Mouse (Mus musculus): ENCODE results near the gene Mtus2. TPM values are rescaled to one million over a fixed set of nuclear protein-coding genes. Genes with fewer than 3 reads are reported as not detected.

The Mtus2 gene
- polyA plus RNA-seq, 1 experiment from 2014 or later = 9.6 TPM

- Histone ChIP-seq H3K9me3 (ENCODE audit: control insufficient read depth, low read length) (no peaks in the 10 kb centered on the region), H3K9ac (ENCODE audit: low read length) (no peak overlapping the region), H3K4me1 (replicated peaks; ENCODE audit: control insufficient read depth, insufficient read depth, low read length) (no peaks in the 10 kb centered on the region), H3K4me3 (ENCODE audit: low read length) (no peak overlapping the region), H3K36me3 (ENCODE audit: control insufficient read depth, insufficient read depth, low read length) (no peaks in the 10 kb centered on the region), H3K27me3 (ENCODE audit: control insufficient read depth, insufficient read depth, low read depth, low read length) (no peaks in the 10 kb centered on the region), H3K4me2 (ENCODE audit: low read depth, low read length) (no peak overlapping the region), H3K27ac (ENCODE audit: low read length) (no peak overlapping the region)
- ATAC-seq (ENCODE audit: low read depth) = no peak
- WGBS = 73% methylated on average over 4 of the region's 4 CpGs
Measured at GRCm38 (mm10) chr5:148053609-148053990, 96.5 kb downstream of the Mtus2 start.

- WGBS = 67% methylated on average over 1 of the region's 1 CpGs
- Histone ChIP-seq H3K4me2 (ENCODE audit: low read depth, low read length) (no peak overlapping the region), H3K27ac (ENCODE audit: low read length) (no peak overlapping the region), H3K9ac (ENCODE audit: low read length) (no peak overlapping the region), H3K27me3 (ENCODE audit: control insufficient read depth, insufficient read depth, low read depth, low read length) (no peaks in the 10 kb centered on the region), H3K36me3 (ENCODE audit: control insufficient read depth, insufficient read depth, low read length) (no peaks in the 10 kb centered on the region), H3K4me3 (ENCODE audit: low read length) (no peak overlapping the region), H3K9me3 (ENCODE audit: control insufficient read depth, low read length) (no peaks in the 10 kb centered on the region), H3K4me1 (replicated peaks; ENCODE audit: control insufficient read depth, insufficient read depth, low read length) (no peaks in the 10 kb centered on the region)
- no peak for ATAC-seq (ENCODE audit: low read depth)
Measured at GRCm38 (mm10) chr5:148056831-148057230, 99.7 kb downstream of the Mtus2 start.

- Histone ChIP-seq H3K9me3 (ENCODE audit: control insufficient read depth, low read length) (no peaks in the 10 kb centered on the region), H3K4me3 (ENCODE audit: low read length) (no peak overlapping the region), H3K4me2 (ENCODE audit: low read depth, low read length) (no peak overlapping the region), H3K27ac (ENCODE audit: low read length) (no peak overlapping the region), H3K4me1 (replicated peaks; ENCODE audit: control insufficient read depth, insufficient read depth, low read length) (no peaks in the 10 kb centered on the region), H3K27me3 (ENCODE audit: control insufficient read depth, insufficient read depth, low read depth, low read length) (no peaks in the 10 kb centered on the region), H3K36me3 (ENCODE audit: control insufficient read depth, insufficient read depth, low read length) (no peaks in the 10 kb centered on the region), H3K9ac (ENCODE audit: low read length) (no peak overlapping the region)
- WGBS = 32% methylated on average over 3 of the region's 3 CpGs
- ATAC-seq (ENCODE audit: low read depth) = no peak
Measured at GRCm38 (mm10) chr5:148057433-148057832, 100.3 kb downstream of the Mtus2 start.

GRCm38 (mm10) chr5:148059339-148059738 lies 102.2 kb downstream of the Mtus2 start:
- no peaks in the 10 kb centered on the region for H3K36me3 ChIP-seq (ENCODE audit: control insufficient read depth, insufficient read depth, low read length)

GRCm38 (mm10) chr5:148061869-148062268 lies 104.7 kb downstream of the Mtus2 start:
- no peak overlapping the region for H3K27ac ChIP-seq (ENCODE audit: low read length)
- H3K4me3 ChIP-seq (ENCODE audit: low read length) = no peak overlapping the region
- no peaks in the 10 kb centered on the region for H3K36me3 ChIP-seq (ENCODE audit: control insufficient read depth, insufficient read depth, low read length)
- no peaks in the 10 kb centered on the region for H3K4me1 ChIP-seq (replicated peaks; ENCODE audit: control insufficient read depth, insufficient read depth, low read length)
- no peaks in the 10 kb centered on the region for H3K9me3 ChIP-seq (ENCODE audit: control insufficient read depth, low read length)
- no peaks in the 10 kb centered on the region for H3K27me3 ChIP-seq (ENCODE audit: control insufficient read depth, insufficient read depth, low read depth, low read length)
- WGBS = 93% methylated on average over 4 of the region's 4 CpGs
- ATAC-seq (ENCODE audit: low read depth) = no peak
- H3K9ac ChIP-seq (ENCODE audit: low read length) = no peak overlapping the region
- H3K4me2 ChIP-seq (ENCODE audit: low read depth, low read length) = no peak overlapping the region

More at GRCm38 (mm10) chr5:148059339-148059738, 102.2 kb downstream of the Mtus2 start:
- Histone ChIP-seq H3K4me1 (replicated peaks; ENCODE audit: control insufficient read depth, insufficient read depth, low read length) (no peaks in the 10 kb centered on the region), H3K9ac (ENCODE audit: low read length) (no peak overlapping the region), H3K9me3 (ENCODE audit: control insufficient read depth, low read length) (no peaks in the 10 kb centered on the region), H3K4me3 (ENCODE audit: low read length) (no peak overlapping the region), H3K27me3 (ENCODE audit: control insufficient read depth, insufficient read depth, low read depth, low read length) (no peaks in the 10 kb centered on the region), H3K27ac (ENCODE audit: low read length) (no peak overlapping the region), H3K4me2 (ENCODE audit: low read depth, low read length) (no peak overlapping the region)
- ATAC-seq (ENCODE audit: low read depth) = no peak
- WGBS = 69% methylated on average over 3 of the region's 3 CpGs

- WGBS = 57% methylated on average over 3 of the region's 3 CpGs
- no peak for ATAC-seq (ENCODE audit: low read depth)
- H3K4me1 ChIP-seq (replicated peaks; ENCODE audit: control insufficient read depth, insufficient read depth, low read length) = no peaks in the 10 kb centered on the region
- no peaks in the 10 kb centered on the region for H3K27me3 ChIP-seq (ENCODE audit: control insufficient read depth, insufficient read depth, low read depth, low read length)
- no peak overlapping the region for H3K4me2 ChIP-seq (ENCODE audit: low read depth, low read length)
- no peaks in the 10 kb centered on the region for H3K36me3 ChIP-seq (ENCODE audit: control insufficient read depth, insufficient read depth, low read length)
- H3K9me3 ChIP-seq (ENCODE audit: control insufficient read depth, low read length) = no peaks in the 10 kb centered on the region
- H3K9ac ChIP-seq (ENCODE audit: low read length) = no peak overlapping the region
- H3K4me3 ChIP-seq (ENCODE audit: low read length) = no peak overlapping the region
- H3K27ac ChIP-seq (ENCODE audit: low read length) = no peak overlapping the region
Measured at GRCm38 (mm10) chr5:148063745-148064144, 106.6 kb downstream of the Mtus2 start.

GRCm38 (mm10) chr5:148065251-148065650 lies 108.1 kb downstream of the Mtus2 start:
- Histone ChIP-seq H3K36me3 (ENCODE audit: control insufficient read depth, insufficient read depth, low read length) (no peaks in the 10 kb centered on the region), H3K27ac (ENCODE audit: low read length) (no peak overlapping the region), H3K9ac (ENCODE audit: low read length) (no peak overlapping the region), H3K4me3 (ENCODE audit: low read length) (no peak overlapping the region), H3K4me1 (replicated peaks; ENCODE audit: control insufficient read depth, insufficient read depth, low read length) (no peaks in the 10 kb centered on the region), H3K4me2 (ENCODE audit: low read depth, low read length) (no peak overlapping the region), H3K9me3 (ENCODE audit: control insufficient read depth, low read length) (no peaks in the 10 kb centered on the region), H3K27me3 (ENCODE audit: control insufficient read depth, insufficient read depth, low read depth, low read length) (no peaks in the 10 kb centered on the region)
- ATAC-seq (ENCODE audit: low read depth) = no peak
- WGBS = 60% methylated on average over 5 of the region's 5 CpGs

- H3K27ac ChIP-seq (ENCODE audit: low read length) = no peak overlapping the region
- H3K27me3 ChIP-seq (ENCODE audit: control insufficient read depth, insufficient read depth, low read depth, low read length) = no peaks in the 10 kb centered on the region
- H3K4me2 ChIP-seq (ENCODE audit: low read depth, low read length) = no peak overlapping the region
- no peaks in the 10 kb centered on the region for H3K36me3 ChIP-seq (ENCODE audit: control insufficient read depth, insufficient read depth, low read length)
- no peak for ATAC-seq (ENCODE audit: low read depth)
- 10% methylated on average over 4 of the region's 4 CpGs for WGBS
- no peak overlapping the region for H3K9ac ChIP-seq (ENCODE audit: low read length)
- no peaks in the 10 kb centered on the region for H3K4me1 ChIP-seq (replicated peaks; ENCODE audit: control insufficient read depth, insufficient read depth, low read length)
- no peaks in the 10 kb centered on the region for H3K9me3 ChIP-seq (ENCODE audit: control insufficient read depth, low read length)
- H3K4me3 ChIP-seq (ENCODE audit: low read length) = no peak overlapping the region
Measured at GRCm38 (mm10) chr5:148069909-148070308, 112.8 kb downstream of the Mtus2 start.

GRCm38 (mm10) chr5:148071800-148072199 lies 114.7 kb downstream of the Mtus2 start:
- no peaks in the 10 kb centered on the region for H3K36me3 ChIP-seq (ENCODE audit: control insufficient read depth, insufficient read depth, low read length)
- H3K4me1 ChIP-seq (replicated peaks; ENCODE audit: control insufficient read depth, insufficient read depth, low read length) = no peaks in the 10 kb centered on the region
- no peak overlapping the region for H3K9ac ChIP-seq (ENCODE audit: low read length)
- H3K27me3 ChIP-seq (ENCODE audit: control insufficient read depth, insufficient read depth, low read depth, low read length) = no peaks in the 10 kb centered on the region
- H3K4me3 ChIP-seq (ENCODE audit: low read length) = no peak overlapping the region
- no peak for ATAC-seq (ENCODE audit: low read depth)
- no peak overlapping the region for H3K27ac ChIP-seq (ENCODE audit: low read length)
- H3K4me2 ChIP-seq (ENCODE audit: low read depth, low read length) = no peak overlapping the region
- WGBS = 5% methylated on average over 9 of the region's 9 CpGs
- H3K9me3 ChIP-seq (ENCODE audit: control insufficient read depth, low read length) = no peaks in the 10 kb centered on the region

GRCm38 (mm10) chr5:148073461-148073860 lies 116.3 kb downstream of the Mtus2 start:
- no peak overlapping the region for H3K4me2 ChIP-seq (ENCODE audit: low read depth, low read length)
- 90% methylated on average over 5 of the region's 5 CpGs for WGBS

More at GRCm38 (mm10) chr5:148073461-148073860, 116.3 kb downstream of the Mtus2 start:
- Histone ChIP-seq H3K4me3 (ENCODE audit: low read length) (no peak overlapping the region), H3K27me3 (ENCODE audit: control insufficient read depth, insufficient read depth, low read depth, low read length) (no peaks in the 10 kb centered on the region), H3K4me1 (replicated peaks; ENCODE audit: control insufficient read depth, insufficient read depth, low read length) (no peaks in the 10 kb centered on the region), H3K27ac (ENCODE audit: low read length) (no peak overlapping the region), H3K36me3 (ENCODE audit: control insufficient read depth, insufficient read depth, low read length) (no peaks in the 10 kb centered on the region), H3K9ac (ENCODE audit: low read length) (no peak overlapping the region), H3K9me3 (ENCODE audit: control insufficient read depth, low read length) (no peaks in the 10 kb centered on the region)
- ATAC-seq (ENCODE audit: low read depth) = no peak
